Mouse (Mus musculus): ENCODE data around the gene D10Jhu81e. TPM values are rescaled to one million over a fixed set of nuclear protein-coding genes. Genes with fewer than 3 reads are reported as not detected.

Gene D10Jhu81e
- 16.6 and 23.8 TPM in 2 replicates for polyA plus RNA-seq (2011; ENCODE audit: insufficient read depth, insufficient read length, low read depth, missing spikeins)

GRCm38 (mm10) chr10:78169281-78170042 is at the start of gene D10Jhu81e:
TSS of gene D10Jhu81e (minus strand) at chr10:78169782.
- TF ChIP-seq EP300 (IDR thresholded peaks at IDR 0.05; ENCODE audit: insufficient read depth, low read depth, low read length) (no peak), POLR2A (IDR thresholded peaks at IDR 0.05; ENCODE audit: insufficient read depth, low read length) (peak; percentile 39)
- no peaks in the 10 kb centered on the region for H3K9me3 ChIP-seq (replicated peaks; ENCODE audit: control insufficient read depth, insufficient read depth, low read length, poor library complexity, severe bottlenecking)
- H3K27me3 ChIP-seq (ENCODE audit: control insufficient read depth, insufficient read depth, low read length, poor library complexity, severe bottlenecking), result no peaks in the 10 kb centered on the region
- peak within 1 kb of the TSS; percentile 53 for H3K9ac ChIP-seq (ENCODE audit: low read depth, poor library complexity, severe bottlenecking)
- peak within 1 kb of the TSS; percentile 85 for H3K4me3 ChIP-seq (ENCODE audit: low read depth, low read length)
- H3K27ac ChIP-seq (ENCODE audit: insufficient read depth, low read length), result 0 out of 2 replicates have a peak within 1 kb of the TSS, but pooled peaks have one; percentile 3
- H3K36me3 ChIP-seq (ENCODE audit: control insufficient read depth, insufficient read depth, low read length, poor library complexity, severe bottlenecking), result peaks cover 22% of the 10 kb centered on the region
- no peaks in the 10 kb centered on the region for H3K4me1 ChIP-seq (ENCODE audit: control insufficient read depth, insufficient read depth, low read length)

- peaks cover 10% of the 10 kb centered on the region; the same call in 1 of the 2 replicates for H3K36me3 ChIP-seq (ENCODE audit: control insufficient read depth, insufficient read depth, low read length, poor library complexity, severe bottlenecking)
- H3K27ac ChIP-seq (ENCODE audit: insufficient read depth, low read length), result 0 out of 2 replicates have a peak overlapping the region, but pooled peaks have one; percentile 4
- H3K4me3 ChIP-seq (ENCODE audit: low read depth, low read length), result no peak overlapping the region
- no peak overlapping the region for H3K9ac ChIP-seq (ENCODE audit: low read depth, poor library complexity, severe bottlenecking)
- no peaks in the 10 kb centered on the region for H3K27me3 ChIP-seq (ENCODE audit: control insufficient read depth, insufficient read depth, low read length, poor library complexity, severe bottlenecking)
- no peaks in the 10 kb centered on the region for H3K4me1 ChIP-seq (ENCODE audit: control insufficient read depth, insufficient read depth, low read length)
- H3K9me3 ChIP-seq (replicated peaks; ENCODE audit: control insufficient read depth, insufficient read depth, low read length, poor library complexity, severe bottlenecking), result no peaks in the 10 kb centered on the region
- TF ChIP-seq CTCF (IDR thresholded peaks at IDR 0.05; ENCODE audit: low read depth, low read length) (no peak), POLR2A (IDR thresholded peaks at IDR 0.05; ENCODE audit: insufficient read depth, low read length) (no peak)
Observed at GRCm38 (mm10) chr10:78218576-78218975, 49.0 kb upstream of the D10Jhu81e start.

DNA sequence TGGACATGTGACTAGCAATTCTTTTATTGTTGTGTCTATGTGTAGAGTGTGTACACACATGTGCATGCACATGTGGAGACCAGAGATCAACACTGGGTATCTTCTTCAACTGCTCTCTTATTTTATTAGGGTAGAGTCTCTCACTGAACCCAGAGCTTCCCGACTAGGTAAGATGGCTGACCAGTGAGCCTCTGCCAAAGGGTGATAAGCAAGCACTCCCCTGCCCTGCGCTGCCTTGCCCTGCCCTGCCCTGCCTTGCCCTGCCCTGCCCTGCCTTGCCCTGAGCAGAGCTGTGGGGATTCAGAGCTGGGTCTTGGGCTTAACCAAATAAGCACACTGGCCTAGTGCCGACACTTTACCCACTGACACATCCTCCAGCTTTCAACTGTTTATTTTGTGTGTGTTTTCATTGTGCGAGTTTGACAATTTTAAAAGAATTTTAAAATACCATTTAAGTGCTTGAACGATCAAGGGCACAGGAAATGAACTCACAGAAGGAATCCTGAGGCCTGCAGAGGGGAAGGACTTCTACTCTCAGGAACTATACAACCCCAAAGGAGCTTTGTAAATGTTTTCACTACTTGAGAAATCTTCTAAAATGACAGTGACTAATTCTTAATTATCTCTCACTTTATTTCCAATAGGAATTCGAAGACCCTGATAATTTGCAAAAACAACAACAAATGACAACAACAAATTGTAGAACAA is 46.9 kb upstream of the D10Jhu81e start:
- Histone ChIP-seq H3K4me3 (ENCODE audit: low read depth, low read length) (no peak overlapping the region), H3K9ac (ENCODE audit: low read depth, poor library complexity, severe bottlenecking) (no peak overlapping the region), H3K27me3 (ENCODE audit: control insufficient read depth, insufficient read depth, low read length, poor library complexity, severe bottlenecking) (no peaks in the 10 kb centered on the region), H3K4me1 (ENCODE audit: control insufficient read depth, insufficient read depth, low read length) (no peaks in the 10 kb centered on the region), H3K9me3 (replicated peaks; ENCODE audit: control insufficient read depth, insufficient read depth, low read length, poor library complexity, severe bottlenecking) (no peaks in the 10 kb centered on the region), H3K36me3 (ENCODE audit: control insufficient read depth, insufficient read depth, low read length, poor library complexity, severe bottlenecking) (peaks cover 10% of the 10 kb centered on the region; the same call in 1 of the 2 replicates), H3K27ac (ENCODE audit: insufficient read depth, low read length) (no peak overlapping the region)
- TF ChIP-seq POLR2A (IDR thresholded peaks at IDR 0.05; ENCODE audit: insufficient read depth, low read length) (no peak), EP300 (IDR thresholded peaks at IDR 0.05; ENCODE audit: insufficient read depth, low read depth, low read length) (no peak), CTCF (IDR thresholded peaks at IDR 0.05; ENCODE audit: low read depth, low read length) (no peak)

DNA sequence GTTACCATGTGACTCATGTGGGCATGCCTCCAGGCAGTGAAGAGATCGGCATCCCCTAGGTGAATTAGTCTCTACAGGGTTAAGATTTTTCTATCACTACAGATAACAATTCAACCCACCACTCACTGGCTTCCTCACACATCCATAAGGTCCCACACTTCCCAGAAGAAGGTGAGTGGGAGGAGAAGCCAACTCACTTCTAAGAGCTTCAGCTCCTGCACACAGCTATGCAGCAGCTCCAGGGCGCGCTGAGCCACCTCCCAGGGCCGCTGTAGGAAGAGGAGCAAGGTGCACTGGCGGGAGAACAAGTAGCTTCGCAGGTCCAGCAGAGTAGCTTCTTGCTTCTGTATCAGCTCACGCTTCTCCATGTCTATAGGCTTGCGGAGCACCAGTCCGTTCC is 44.8 kb upstream of the D10Jhu81e start:
- Histone ChIP-seq H3K9ac (ENCODE audit: low read depth, poor library complexity, severe bottlenecking) (no peak overlapping the region), H3K27me3 (ENCODE audit: control insufficient read depth, insufficient read depth, low read length, poor library complexity, severe bottlenecking) (no peaks in the 10 kb centered on the region), H3K27ac (ENCODE audit: insufficient read depth, low read length) (no peak overlapping the region), H3K4me1 (ENCODE audit: control insufficient read depth, insufficient read depth, low read length) (no peaks in the 10 kb centered on the region), H3K9me3 (replicated peaks; ENCODE audit: control insufficient read depth, insufficient read depth, low read length, poor library complexity, severe bottlenecking) (no peaks in the 10 kb centered on the region), H3K4me3 (ENCODE audit: low read depth, low read length) (no peak overlapping the region), H3K36me3 (ENCODE audit: control insufficient read depth, insufficient read depth, low read length, poor library complexity, severe bottlenecking) (0 out of 2 replicates have a peak, but pooled peaks cover 5% of the 10 kb centered on the region)
- TF ChIP-seq CTCF (IDR thresholded peaks at IDR 0.05; ENCODE audit: low read depth, low read length), result no peak

DNA sequence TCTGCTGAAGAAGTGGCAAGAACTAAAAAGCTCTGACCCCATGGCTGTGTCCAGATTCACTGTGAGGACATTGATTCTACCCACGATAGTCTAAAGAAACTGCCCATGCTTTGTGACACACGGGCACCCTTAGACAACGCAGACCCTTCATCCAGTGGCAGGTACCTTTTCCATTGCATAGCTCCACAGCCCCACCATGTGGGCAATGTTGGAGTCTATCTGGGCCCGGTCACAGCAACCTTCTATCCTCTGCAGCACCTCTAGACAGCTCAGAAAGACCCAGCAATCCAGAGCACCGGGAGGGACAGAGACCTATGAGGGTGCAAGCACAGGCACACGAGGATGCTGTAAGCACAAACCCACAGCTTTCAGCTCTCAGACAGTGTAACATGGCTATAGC is 41.7 kb upstream of the D10Jhu81e start:
- H3K9me3 ChIP-seq (replicated peaks; ENCODE audit: control insufficient read depth, insufficient read depth, low read length, poor library complexity, severe bottlenecking), result no peaks in the 10 kb centered on the region
- H3K4me1 ChIP-seq (ENCODE audit: control insufficient read depth, insufficient read depth, low read length), result no peaks in the 10 kb centered on the region
- no peak overlapping the region for H3K27ac ChIP-seq (ENCODE audit: insufficient read depth, low read length)
- H3K4me3 ChIP-seq (ENCODE audit: low read depth, low read length), result no peak overlapping the region
- TF ChIP-seq CTCF (IDR thresholded peaks at IDR 0.05; ENCODE audit: low read depth, low read length) (peak; percentile 70), POLR2A (IDR thresholded peaks at IDR 0.05; ENCODE audit: insufficient read depth, low read length) (no peak), EP300 (IDR thresholded peaks at IDR 0.05; ENCODE audit: insufficient read depth, low read depth, low read length) (no peak)
- 0 out of 2 replicates have a peak, but pooled peaks cover under 1% of the 10 kb centered on the region for H3K36me3 ChIP-seq (ENCODE audit: control insufficient read depth, insufficient read depth, low read length, poor library complexity, severe bottlenecking)
- H3K9ac ChIP-seq (ENCODE audit: low read depth, poor library complexity, severe bottlenecking), result no peak overlapping the region
- no peaks in the 10 kb centered on the region for H3K27me3 ChIP-seq (ENCODE audit: control insufficient read depth, insufficient read depth, low read length, poor library complexity, severe bottlenecking)

DNA sequence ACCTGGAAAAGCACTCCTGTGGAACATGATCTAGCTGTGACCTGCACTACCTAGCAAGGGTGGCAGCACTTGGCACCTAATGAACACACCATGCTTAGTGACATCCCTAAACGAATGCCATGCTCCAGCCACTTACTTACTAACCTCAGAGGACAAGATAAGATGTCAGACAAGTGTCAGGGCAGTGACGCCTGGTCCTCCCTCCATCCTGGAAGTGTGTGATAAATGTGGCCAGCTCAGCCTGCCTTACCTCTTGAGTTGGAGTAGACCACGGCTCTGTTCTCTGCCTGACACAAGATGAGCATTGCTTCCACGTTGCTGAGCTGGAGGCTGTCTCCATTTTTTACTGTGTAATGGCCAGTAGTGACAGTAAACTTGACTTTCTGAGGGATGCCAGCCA is 31.6 kb upstream of the D10Jhu81e start:
- H3K4me3 ChIP-seq (ENCODE audit: low read depth, low read length), result no peak overlapping the region
- TF ChIP-seq CTCF (IDR thresholded peaks at IDR 0.05; ENCODE audit: low read depth, low read length) (no peak), POLR2A (IDR thresholded peaks at IDR 0.05; ENCODE audit: insufficient read depth, low read length) (no peak), EP300 (IDR thresholded peaks at IDR 0.05; ENCODE audit: insufficient read depth, low read depth, low read length) (no peak)
- no peaks in the 10 kb centered on the region for H3K9me3 ChIP-seq (replicated peaks; ENCODE audit: control insufficient read depth, insufficient read depth, low read length, poor library complexity, severe bottlenecking)
- H3K27ac ChIP-seq (ENCODE audit: insufficient read depth, low read length), result no peak overlapping the region
- no peaks in the 10 kb centered on the region for H3K27me3 ChIP-seq (ENCODE audit: control insufficient read depth, insufficient read depth, low read length, poor library complexity, severe bottlenecking)
- no peaks in the 10 kb centered on the region for H3K4me1 ChIP-seq (ENCODE audit: control insufficient read depth, insufficient read depth, low read length)
- no peaks in the 10 kb centered on the region; the same call in 1 of the 2 replicates for H3K36me3 ChIP-seq (ENCODE audit: control insufficient read depth, insufficient read depth, low read length, poor library complexity, severe bottlenecking)
- H3K9ac ChIP-seq (ENCODE audit: low read depth, poor library complexity, severe bottlenecking), result no peak overlapping the region

Data from ES-Bruce4 (cell line).